Mouse (Mus musculus): ENCODE measurements around the gene Itpa.

Itpa gene

GRCm38 (mm10) chr2:130656536-130656935, 10.9 kb upstream of the Itpa start:
- DNase-seq (ENCODE audit: low spot score) = no peak

- no peak for DNase-seq (ENCODE audit: low spot score)
Observed at GRCm38 (mm10) chr2:130657541-130657940, 9.9 kb upstream of the Itpa start.

- DNase-seq (ENCODE audit: low spot score) = no peak
Observed at GRCm38 (mm10) chr2:130658530-130658929, 8.9 kb upstream of the Itpa start.

GRCm38 (mm10) chr2:130663342-130663741, 4.1 kb upstream of the Itpa start:
- DNase-seq (ENCODE audit: low spot score) = no peak

- peak; percentile 91 for DNase-seq (ENCODE audit: low spot score)
Observed at GRCm38 (mm10) chr2:130664102-130664701, 3.2 kb upstream of the Itpa start, which contains the start of gene Ddrgk1. TSS of gene Ddrgk1 (minus strand) at chr2:130664659.

GRCm38 (mm10) chr2:130677211-130677610, 9.8 kb downstream of the Itpa start:
- peak; percentile 52 for DNase-seq (ENCODE audit: low spot score)

- DNase-seq (ENCODE audit: low spot score) = no peak
Observed at GRCm38 (mm10) chr2:130679154-130679553, 11.7 kb downstream of the Itpa start.

GRCm38 (mm10) chr2:130679899-130680298, 12.5 kb downstream of the Itpa start:
- no peak for DNase-seq (ENCODE audit: low spot score)

GRCm38 (mm10) chr2:130681531-130681930, 14.1 kb downstream of the Itpa start:
- DNase-seq (ENCODE audit: low spot score) = no peak

- DNase-seq (ENCODE audit: low spot score) = no peak
Observed at GRCm38 (mm10) chr2:130685426-130685825, 18.0 kb downstream of the Itpa start.

- no peak for DNase-seq (ENCODE audit: low spot score)
Observed at GRCm38 (mm10) chr2:130689011-130689410, 21.6 kb downstream of the Itpa start.

- DNase-seq (ENCODE audit: low spot score) = no peak
Observed at GRCm38 (mm10) chr2:130693563-130693962, 26.2 kb downstream of the Itpa start.

- no peak for DNase-seq (ENCODE audit: low spot score)
Observed at GRCm38 (mm10) chr2:130696700-130697152, 29.3 kb downstream of the Itpa start.

GRCm38 (mm10) chr2:130697153-130697810, 29.9 kb downstream of the Itpa start, which contains the start of gene Slc4a11:
TSS of gene Slc4a11 (minus strand) at chr2:130697519.
- peak; percentile 82 for DNase-seq (ENCODE audit: low spot score)

GRCm38 (mm10) chr2:130697821-130698266, 30.4 kb downstream of the Itpa start:
- DNase-seq (ENCODE audit: low spot score) = peak; percentile 20

- no peak for DNase-seq (ENCODE audit: low spot score)
Observed at GRCm38 (mm10) chr2:130704040-130705001, 36.9 kb downstream of the Itpa start.

GRCm38 (mm10) chr2:130705178-130705577, 37.8 kb downstream of the Itpa start:
- DNase-seq (ENCODE audit: low spot score) = no peak

GRCm38 (mm10) chr2:130706602-130707001, 39.2 kb downstream of the Itpa start:
- DNase-seq (ENCODE audit: low spot score) = no peak

GRCm38 (mm10) chr2:130707057-130707456, 39.6 kb downstream of the Itpa start:
- no peak for DNase-seq (ENCODE audit: low spot score)

- DNase-seq (ENCODE audit: low spot score) = peak; percentile 17
Observed at GRCm38 (mm10) chr2:130717951-130718350, 50.5 kb downstream of the Itpa start.

GRCm38 (mm10) chr2:130724369-130724768, 57.0 kb downstream of the Itpa start:
- no peak for DNase-seq (ENCODE audit: low spot score)

GRCm38 (mm10) chr2:130727752-130728151, 60.3 kb downstream of the Itpa start:
- DNase-seq (ENCODE audit: low spot score) = no peak

Measured in ovary, postnatal 36 days (tissue).